Mouse (Mus musculus): ENCODE data around the gene Qk.
A peak's percentile ranks its signal among the peaks of the same experiment; 100 is the strongest.

The Qk gene

DNA sequence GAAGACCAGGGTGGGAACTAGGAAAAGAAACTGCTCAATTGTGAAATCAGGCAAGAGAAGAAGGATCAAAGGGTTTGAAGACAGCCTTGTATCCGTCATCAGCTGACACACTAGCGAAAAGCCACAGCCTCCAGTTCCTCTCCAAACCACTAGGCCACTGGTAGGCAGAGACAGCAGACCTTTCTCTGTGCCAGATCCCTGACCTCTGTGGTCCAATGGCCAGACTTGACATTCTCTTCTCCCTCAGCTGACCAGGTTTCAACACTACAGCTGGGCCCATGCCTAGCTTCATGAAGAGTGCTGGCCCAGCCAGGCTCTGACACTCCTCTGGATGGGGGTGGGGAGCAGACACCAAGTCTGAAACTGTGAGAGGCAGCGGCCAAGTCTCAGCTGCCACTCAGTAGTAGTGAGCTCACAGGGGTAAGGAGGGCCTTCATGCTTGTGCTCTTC lies 7.0 kb upstream of the Qk start:
- DNase-seq (ENCODE audit: low read depth, low spot score) = no peak

- no peak for DNase-seq (ENCODE audit: low read depth, low spot score)
Measured at GRCm38 (mm10) chr17:10325921-10326320, 6.3 kb upstream of the Qk start.

DNA sequence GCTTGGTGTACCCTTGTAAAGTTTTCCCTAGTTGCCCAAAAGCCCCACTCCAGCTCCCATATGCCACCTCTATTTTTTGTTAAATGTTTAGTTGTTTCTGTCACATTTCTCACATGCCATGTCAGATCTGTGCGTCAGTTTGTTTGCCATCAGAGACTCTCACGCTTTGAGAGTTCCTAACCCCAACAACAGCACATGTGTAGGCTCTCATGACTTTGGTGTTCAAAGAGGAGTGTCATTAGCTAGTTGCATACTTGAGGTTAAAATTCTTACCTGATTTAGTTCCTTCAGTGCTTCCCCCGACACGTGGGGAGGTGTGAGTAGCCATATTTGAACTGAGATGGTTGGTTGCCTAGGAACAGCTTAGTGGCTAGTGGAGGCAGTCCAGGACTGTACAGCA lies 2.1 kb upstream of the Qk start:
- no peak for DNase-seq (ENCODE audit: low read depth, low spot score)

GRCm38 (mm10) chr17:10321092-10321491 lies 1.4 kb upstream of the Qk start:
- no peak for DNase-seq (ENCODE audit: low read depth, low spot score)

GRCm38 (mm10) chr17:10320456-10320790 lies 769 bp upstream of the Qk start:
- DNase-seq (ENCODE audit: low read depth, low spot score) = no peak

GRCm38 (mm10) chr17:10319431-10319684 lies 296 bp downstream of the Qk start:
- DNase-seq (ENCODE audit: low read depth, low spot score) = no peak

DNA sequence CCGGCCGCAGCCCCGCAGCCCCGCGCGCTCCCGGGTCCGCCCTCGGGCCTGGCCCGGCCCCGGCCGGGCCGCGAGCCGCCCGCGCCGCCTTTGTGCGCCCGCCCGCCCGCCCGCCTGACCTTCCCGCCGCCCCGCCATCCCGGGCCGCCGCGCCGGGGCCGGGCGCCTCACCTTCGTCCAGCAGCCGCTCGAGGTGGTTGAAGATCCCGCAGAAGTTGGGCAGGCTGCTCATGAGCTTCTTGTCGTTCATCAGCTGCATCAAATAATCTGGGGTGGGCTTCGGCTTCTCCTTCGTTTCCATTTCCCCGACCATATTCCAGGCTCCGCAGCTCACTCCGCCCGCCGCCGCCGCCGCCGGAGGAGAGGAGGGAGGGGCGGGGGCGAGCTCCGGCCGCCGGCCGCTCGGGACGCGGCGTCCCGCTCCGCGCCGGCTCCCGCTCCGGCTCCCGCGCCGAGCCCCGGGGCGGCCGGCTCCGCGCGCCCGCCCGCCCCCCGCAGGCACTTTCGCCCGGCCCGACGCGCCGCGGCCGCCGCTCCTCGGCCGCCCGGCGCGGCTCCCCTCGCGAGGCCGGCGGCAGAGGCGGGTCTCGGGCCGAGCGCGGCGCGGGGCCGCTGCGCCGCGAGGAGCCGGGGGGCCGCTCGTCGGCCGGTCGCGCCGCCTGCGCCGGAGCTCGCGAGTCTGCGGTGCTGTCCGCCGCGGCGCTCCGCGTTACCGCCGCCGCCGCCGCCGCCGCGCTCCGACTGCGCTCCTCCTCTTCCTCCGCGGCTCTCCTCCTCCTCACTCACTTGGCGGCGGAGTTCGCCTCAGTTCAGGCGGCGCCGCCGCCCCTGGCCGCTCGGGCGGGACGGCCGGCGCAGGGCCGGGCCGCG lies 858 bp downstream of the Qk start:
- DNase-seq (ENCODE audit: low read depth, low spot score) = peak; percentile 49

GRCm38 (mm10) chr17:10317981-10318551 lies 1.6 kb downstream of the Qk start:
- peak; percentile 77 for DNase-seq (ENCODE audit: low read depth, low spot score)

DNA sequence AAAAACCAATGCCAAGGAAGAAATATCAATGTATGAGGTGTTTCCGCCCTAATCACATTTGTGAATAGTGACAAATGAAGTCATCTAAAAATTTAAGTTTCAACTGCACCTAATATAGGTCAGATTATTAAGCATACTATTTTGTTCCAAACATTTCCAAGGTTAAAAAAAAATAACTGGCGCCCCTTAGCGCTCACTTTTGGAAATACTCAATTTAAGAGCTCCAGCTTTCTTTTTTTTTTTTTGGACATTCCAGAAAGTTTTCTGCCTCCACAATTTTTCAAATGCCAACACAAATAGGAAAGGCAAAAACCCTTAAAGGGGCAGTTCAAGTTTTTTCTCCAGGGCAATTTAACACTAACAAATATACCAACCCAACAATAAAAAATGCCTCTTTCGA lies 2.5 kb downstream of the Qk start:
- peak; percentile 34 for DNase-seq (ENCODE audit: low read depth, low spot score)

DNA sequence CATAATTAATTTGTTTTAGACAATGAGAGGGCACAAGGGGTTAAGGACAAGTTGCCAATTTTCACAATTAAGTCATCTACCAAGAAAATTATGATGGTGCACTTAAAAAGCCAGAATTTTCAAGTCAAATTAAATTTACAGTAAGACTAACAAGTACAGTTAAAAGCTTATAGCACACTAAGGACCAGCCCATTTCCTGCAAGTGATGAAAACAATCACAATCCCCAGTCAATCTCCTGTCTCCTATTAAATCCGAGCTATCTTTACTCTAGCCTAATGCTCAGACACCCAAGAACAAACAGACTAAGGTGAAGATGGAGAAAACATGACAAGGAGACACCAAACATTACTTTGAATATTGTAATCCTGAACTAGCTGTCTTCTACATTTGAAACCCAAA lies 3.2 kb downstream of the Qk start:
- no peak for DNase-seq (ENCODE audit: low read depth, low spot score)

DNA sequence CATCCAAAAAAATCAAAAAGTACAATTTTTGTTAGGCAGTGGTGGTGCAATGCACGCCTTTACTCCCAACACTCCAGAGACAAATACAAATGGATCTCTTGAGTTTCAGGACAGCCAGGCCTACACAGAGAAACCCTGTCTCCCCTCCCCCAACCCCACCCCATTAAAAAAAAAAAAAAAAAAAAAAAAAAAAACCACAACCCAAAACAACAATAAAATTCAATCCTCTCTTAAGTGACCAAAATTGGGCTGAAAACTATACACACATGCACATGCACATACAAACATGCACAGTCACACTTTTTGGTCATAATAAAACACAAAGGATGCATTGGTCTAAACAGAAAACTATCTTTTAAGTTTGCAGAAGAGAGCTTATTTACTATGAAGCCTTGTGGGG lies 9.6 kb downstream of the Qk start:
- no peak for DNase-seq (ENCODE audit: low read depth, low spot score)

- peak; percentile 53 for DNase-seq (ENCODE audit: low read depth, low spot score)
Measured at GRCm38 (mm10) chr17:10309135-10309623, 10.5 kb downstream of the Qk start.

GRCm38 (mm10) chr17:10306424-10306823 lies 13.2 kb downstream of the Qk start:
- DNase-seq (ENCODE audit: low read depth, low spot score) = no peak

- no peak for DNase-seq (ENCODE audit: low read depth, low spot score)
Measured at GRCm38 (mm10) chr17:10304001-10304400, 15.7 kb downstream of the Qk start.

DNA sequence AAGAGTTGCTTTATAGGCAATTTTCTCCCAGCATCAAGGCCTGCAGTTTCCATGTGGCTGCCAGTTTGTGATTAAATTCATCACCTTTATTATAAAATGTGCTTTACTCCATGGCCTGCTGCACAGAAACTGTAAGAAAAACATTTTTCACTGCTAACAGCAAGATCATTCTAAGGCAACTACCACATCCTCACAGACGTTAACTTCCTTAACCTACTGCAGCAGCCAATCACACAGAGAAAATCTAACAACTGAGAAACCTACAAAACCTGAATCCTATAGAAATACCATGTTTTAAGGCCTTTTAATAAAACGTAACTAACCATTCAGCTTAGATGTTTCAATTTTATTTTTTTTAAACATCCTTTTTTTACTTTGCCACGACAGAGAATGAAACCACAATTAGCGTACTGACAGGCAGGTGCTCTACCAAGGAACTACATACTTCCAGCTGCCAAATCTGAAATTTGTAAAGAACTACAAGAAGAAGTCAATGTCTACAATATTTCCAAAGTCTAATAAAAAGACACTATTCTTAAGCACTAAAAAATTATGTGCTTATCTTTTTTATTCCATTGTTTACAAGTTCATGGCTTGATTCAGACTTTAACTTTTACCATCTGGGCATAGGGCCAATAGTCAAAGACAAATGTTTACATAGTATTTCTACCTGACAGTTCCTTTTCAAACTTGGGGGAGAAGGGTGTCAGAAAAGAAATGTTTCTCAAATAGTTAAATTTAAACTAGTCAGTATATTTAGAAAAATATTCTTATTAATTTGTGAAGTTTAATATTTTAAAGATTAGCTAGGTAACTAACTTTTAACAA lies 18.5 kb downstream of the Qk start:
- DNase-seq (ENCODE audit: low read depth, low spot score) = no peak

DNA sequence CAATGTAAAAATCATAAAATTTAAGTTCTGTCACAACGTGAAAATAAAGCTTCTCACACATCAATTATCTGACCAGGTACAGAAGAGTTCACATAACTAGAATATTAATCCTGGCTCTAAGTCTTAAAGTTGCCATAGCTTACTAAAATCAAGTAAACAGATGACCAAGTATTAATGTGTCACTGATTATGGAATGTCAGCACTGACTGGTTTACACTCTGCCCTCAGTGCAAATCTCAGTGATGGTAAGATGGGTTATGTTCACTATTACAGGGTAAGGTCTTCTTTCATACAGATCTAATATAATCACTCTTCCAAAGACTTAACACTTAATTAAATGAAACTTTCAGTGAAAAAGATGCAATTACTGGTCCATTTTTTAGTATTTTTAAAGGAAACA lies 20.3 kb downstream of the Qk start:
- DNase-seq (ENCODE audit: low read depth, low spot score) = no peak

GRCm38 (mm10) chr17:10292520-10292919 lies 27.1 kb downstream of the Qk start:
- DNase-seq (ENCODE audit: low read depth, low spot score) = no peak

DNA sequence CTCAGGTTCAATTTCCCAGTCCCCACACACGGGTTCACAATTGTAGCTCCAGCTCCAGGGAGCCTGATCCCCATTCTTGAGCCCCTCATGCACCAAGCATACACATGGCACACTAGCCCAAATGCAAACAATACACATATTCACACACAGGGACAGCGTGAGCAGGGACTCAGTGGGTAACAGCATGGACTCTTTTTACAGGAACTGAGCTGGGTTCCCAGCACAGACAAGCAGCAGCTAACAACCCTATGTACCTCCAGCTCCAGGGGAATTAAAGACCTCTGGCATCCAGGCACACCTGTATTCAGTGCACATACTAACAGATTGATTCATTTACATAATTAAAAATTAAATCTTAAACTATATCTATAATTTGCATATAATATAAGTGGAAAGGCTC lies 34.9 kb downstream of the Qk start:
- DNase-seq (ENCODE audit: low read depth, low spot score) = no peak

DNA sequence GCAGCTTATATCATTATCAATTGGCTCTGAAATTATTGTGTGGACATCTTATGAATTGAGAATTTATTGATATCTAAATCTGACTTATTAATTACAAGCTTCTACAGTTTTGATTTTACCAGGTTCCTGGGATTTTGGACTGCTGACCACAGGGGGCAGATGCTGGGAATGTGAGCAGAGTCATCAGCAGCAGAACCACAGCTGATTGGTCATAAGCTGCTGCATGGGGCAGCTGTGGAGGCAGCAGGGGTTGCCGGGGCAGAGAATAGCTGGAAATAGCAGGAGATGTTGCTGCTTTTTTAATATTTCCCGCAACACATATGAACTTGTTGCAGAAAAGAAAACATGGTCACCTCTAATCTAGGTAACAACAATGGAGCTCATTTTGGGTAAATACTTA lies 40.1 kb downstream of the Qk start:
- DNase-seq (ENCODE audit: low read depth, low spot score) = peak; percentile 20

GRCm38 (mm10) chr17:10269518-10269917 lies 50.1 kb downstream of the Qk start:
- DNase-seq (ENCODE audit: low read depth, low spot score) = no peak

GRCm38 (mm10) chr17:10268468-10268867 lies 51.2 kb downstream of the Qk start:
- no peak for DNase-seq (ENCODE audit: low read depth, low spot score)

GRCm38 (mm10) chr17:10266207-10266606 lies 53.4 kb downstream of the Qk start:
- DNase-seq (ENCODE audit: low read depth, low spot score) = no peak

All from ES-CJ7 (cell line).